8 mouse cellular contexts compared by ENCODE assay signal in genomic region chr12:110850010-110850928, GRCm38 (mm10). TPM values are rescaled to one million over a fixed set of nuclear protein-coding genes. Genes with fewer than 3 reads are reported as not detected.
DNase-seq lines count a peak whose midpoint lies in the region; ATAC-seq and TF ChIP-seq lines count a peak whose summit lies in the region.

TSS of gene Zfp839 (plus strand) at chr12:110850253.

- no peaks in the 10 kb centered on the region for H3K27me3 ChIP-seq in E14TG2a.4 (ENCODE audit: insufficient read depth, low read length)
- peaks cover 27% of the 10 kb centered on the region for H3K27me3 ChIP-seq in forebrain, embryonic 13.5 days
- no peaks in the 10 kb centered on the region for H3K27me3 ChIP-seq in liver, postnatal 0 days (ENCODE audit: insufficient read depth, low read length)
- H3K27me3 ChIP-seq in neural tube, embryonic 13.5 days, result peaks cover 19% of the 10 kb centered on the region
- H3K27me3 ChIP-seq in testis, adult 2 months (ENCODE audit: control insufficient read depth, insufficient read depth, low read length), result no peaks in the 10 kb centered on the region

- H3K4me2 ChIP-seq in forebrain, embryonic 13.5 days, result peak within 1 kb of the TSS; percentile 76
- peak within 1 kb of the TSS; percentile 78 for H3K4me2 ChIP-seq in liver, postnatal 0 days (ENCODE audit: low read depth, low read length)
- H3K4me2 ChIP-seq in neural tube, embryonic 13.5 days, result peak within 1 kb of the TSS; percentile 75

- H3K36me3 ChIP-seq in E14TG2a.4 (ENCODE audit: insufficient read depth, low read length), result peaks cover 16% of the 10 kb centered on the region
- H3K36me3 ChIP-seq in forebrain, embryonic 13.5 days (ENCODE audit: poor library complexity, severe bottlenecking), result peaks cover 3% of the 10 kb centered on the region
- H3K36me3 ChIP-seq in liver, postnatal 0 days (replicated peaks; ENCODE audit: insufficient read depth, low read length), result no peaks in the 10 kb centered on the region
- peaks cover 4% of the 10 kb centered on the region for H3K36me3 ChIP-seq in neural tube, embryonic 13.5 days
- H3K36me3 ChIP-seq in testis, adult 2 months (ENCODE audit: control insufficient read depth, insufficient read depth, low read length), result no peaks in the 10 kb centered on the region

- under 1% methylated on average over 87 of the region's 89 CpGs for WGBS in forebrain, embryonic 13.5 days
- WGBS in liver, postnatal 0 days (ENCODE audit: insufficient replicate concordance), result 4% methylated on average over 72 of the region's 89 CpGs
- under 1% methylated on average over 87 of the region's 89 CpGs for WGBS in neural tube, embryonic 13.5 days

- peak; percentile 62; the same call in 1 of the 2 replicates for ATAC-seq in cerebellum, adult (ENCODE audit: insufficient number of reproducible peaks, low FRiP score, low TSS enrichment)
- peak; percentile 81 for ATAC-seq in forebrain, embryonic 13.5 days
- ATAC-seq in liver, postnatal 0 days, result peak; percentile 82
- peak; percentile 87 for ATAC-seq in neural tube, embryonic 13.5 days (ENCODE audit: low read depth)

- peak; percentile 68 for TF ChIP-seq POLR2A in testis, adult 2 months (IDR thresholded peaks at IDR 0.05; ENCODE audit: control insufficient read depth, low read depth, low read length)

- TF ChIP-seq EP300 in liver, postnatal 0 days (IDR thresholded peaks at IDR 0.05; ENCODE audit: low read depth), result no peak

- H3K4me1 ChIP-seq in E14TG2a.4 (replicated peaks; ENCODE audit: low read depth, low read length), result peaks cover 69% of the 10 kb centered on the region
- peaks cover 25% of the 10 kb centered on the region for H3K4me1 ChIP-seq in forebrain, embryonic 13.5 days
- H3K4me1 ChIP-seq in liver, postnatal 0 days (ENCODE audit: insufficient read depth), result peaks cover 25% of the 10 kb centered on the region
- peaks cover 28% of the 10 kb centered on the region for H3K4me1 ChIP-seq in neural tube, embryonic 13.5 days (replicated peaks)
- peaks cover 23% of the 10 kb centered on the region for H3K4me1 ChIP-seq in testis, adult 2 months (ENCODE audit: control insufficient read depth, insufficient read depth, low read length)

- peak within 1 kb of the TSS; percentile 88 for H3K4me3 ChIP-seq in E14TG2a.4 (replicated peaks; ENCODE audit: low read length)
- H3K4me3 ChIP-seq in forebrain, embryonic 13.5 days, result peak within 1 kb of the TSS; percentile 84
- H3K4me3 ChIP-seq in liver, postnatal 0 days (ENCODE audit: low read depth, low read length), result peak within 1 kb of the TSS; percentile 69
- H3K4me3 ChIP-seq in neural tube, embryonic 13.5 days, result peak within 1 kb of the TSS; percentile 85
- peak within 1 kb of the TSS; percentile 96 for H3K4me3 ChIP-seq in testis, adult 2 months (ENCODE audit: control insufficient read depth, low read depth, low read length)

- intact Hi-C loops in heart, postnatal 10 days (cut with DNase I), result no loop called here

- no peak for TF ChIP-seq CTCF in E14TG2a.4 (conservative IDR thresholded peaks at IDR 0.05; ENCODE audit: low read length)
- TF ChIP-seq CTCF in liver, postnatal 0 days (IDR thresholded peaks at IDR 0.05; ENCODE audit: low read depth), result no peak
- TF ChIP-seq CTCF in testis, adult 2 months (IDR thresholded peaks at IDR 0.05; ENCODE audit: control insufficient read depth, insufficient read depth, insufficient replicate concordance, low read depth, low read length), result no peak

- DNase-seq in heart, postnatal 10 days, result peak; percentile 91 to 92
- DNase-seq in layer of hippocampus, adult 11-12 months (ENCODE audit: low spot score), result peak; percentile 88
- peak; percentile 86 for DNase-seq in liver, postnatal 0 days

- H3K27ac ChIP-seq in forebrain, embryonic 13.5 days, result no peak within 1 kb of the TSS
- peak within 1 kb of the TSS; percentile 87 for H3K27ac ChIP-seq in liver, postnatal 0 days (ENCODE audit: low read depth)
- peak within 1 kb of the TSS; percentile 73 for H3K27ac ChIP-seq in neural tube, embryonic 13.5 days (replicated peaks)
- peak within 1 kb of the TSS; percentile 79 for H3K27ac ChIP-seq in testis, adult 2 months (ENCODE audit: control insufficient read depth, insufficient read depth, low read depth, low read length)

- peak within 1 kb of the TSS; percentile 85 for H3K9ac ChIP-seq in forebrain, embryonic 13.5 days
- peak within 1 kb of the TSS; percentile 74 for H3K9ac ChIP-seq in liver, postnatal 0 days (replicated peaks)
- H3K9ac ChIP-seq in neural tube, embryonic 13.5 days, result peak within 1 kb of the TSS; percentile 92

- no peaks in the 10 kb centered on the region for H3K9me3 ChIP-seq in E14TG2a.4 (ENCODE audit: low read length)
- H3K9me3 ChIP-seq in forebrain, embryonic 13.5 days (replicated peaks), result no peaks in the 10 kb centered on the region
- H3K9me3 ChIP-seq in liver, postnatal 0 days (ENCODE audit: low read length), result no peaks in the 10 kb centered on the region
- H3K9me3 ChIP-seq in neural tube, embryonic 13.5 days, result no peaks in the 10 kb centered on the region

RNA-seq across cellular contexts. Expression of gene Zfp839, which starts in this region (rescaled TPM):
- polyA plus RNA-seq in forebrain, embryonic 13.5 days (2015; fragmentation: Nextera tagmentation; extraction: Ambion mirVana), result 3.0 and 3.6 TPM in 2 replicates
- total RNA-seq in heart, postnatal 10 days (2021), result 1 to 10 TPM; 7.1 to 7.4 TPM
- polyA plus RNA-seq in liver, postnatal 0 days (2015; fragmentation: Nextera tagmentation; extraction: Ambion mirVana), result 1.1 and 1.8 TPM in 2 replicates
- 3.9 and 4.3 TPM in 2 replicates for polyA plus RNA-seq in neural tube, embryonic 13.5 days (2015; fragmentation: Nextera tagmentation; extraction: Ambion mirVana)
- 5.3 and 6.1 TPM in 2 replicates for polyA plus RNA-seq in testis, adult 2 months (2012; rRNA removed)
